Mouse (Mus musculus): ENCODE measurements around the gene Cmtm5.
A peak's percentile ranks its signal among the peaks of the same experiment; 100 is the strongest.
"Not testable (repeated sequence)": the region's sequence is repeated elsewhere in the genome, so short reads cannot be mapped to it uniquely, and the experiment has no call there.

Cmtm5 gene

GRCm38 (mm10) chr14:54960769-54961168 lies 24.7 kb downstream of the Cmtm5 start:
- Histone ChIP-seq H3K4me3 (replicated peaks; ENCODE audit: low read length) (no peak overlapping the region), H3K9me3 (ENCODE audit: low read length) (no peaks in the 10 kb centered on the region), H3K36me3 (ENCODE audit: insufficient read depth, low read length) (no peaks in the 10 kb centered on the region), H3K27me3 (ENCODE audit: insufficient read depth, low read length) (peaks cover 59% of the 10 kb centered on the region), H3K4me1 (replicated peaks; ENCODE audit: low read depth, low read length) (peaks cover 10% of the 10 kb centered on the region; the same call in 1 of the 2 replicates)
- TF ChIP-seq POU5F1 (IDR thresholded peaks at IDR 0.05; ENCODE audit: borderline replicate concordance, low read length) (no peak), NANOG (IDR thresholded peaks at IDR 0.05; ENCODE audit: borderline replicate concordance, low read length) (no peak), CTCF (conservative IDR thresholded peaks at IDR 0.05; ENCODE audit: low read length) (no peak)

GRCm38 (mm10) chr14:54961487-54961886 lies 25.4 kb downstream of the Cmtm5 start:
- Histone ChIP-seq H3K4me3 (replicated peaks; ENCODE audit: low read length) (no peak overlapping the region), H3K9me3 (ENCODE audit: low read length) (no peaks in the 10 kb centered on the region), H3K27me3 (ENCODE audit: insufficient read depth, low read length) (peaks cover 65% of the 10 kb centered on the region), H3K4me1 (replicated peaks; ENCODE audit: low read depth, low read length) (peaks cover 7% of the 10 kb centered on the region; the same call in 1 of the 2 replicates), H3K36me3 (ENCODE audit: insufficient read depth, low read length) (no peaks in the 10 kb centered on the region)
- no peak for TF ChIP-seq NANOG (IDR thresholded peaks at IDR 0.05; ENCODE audit: borderline replicate concordance, low read length)

DNA sequence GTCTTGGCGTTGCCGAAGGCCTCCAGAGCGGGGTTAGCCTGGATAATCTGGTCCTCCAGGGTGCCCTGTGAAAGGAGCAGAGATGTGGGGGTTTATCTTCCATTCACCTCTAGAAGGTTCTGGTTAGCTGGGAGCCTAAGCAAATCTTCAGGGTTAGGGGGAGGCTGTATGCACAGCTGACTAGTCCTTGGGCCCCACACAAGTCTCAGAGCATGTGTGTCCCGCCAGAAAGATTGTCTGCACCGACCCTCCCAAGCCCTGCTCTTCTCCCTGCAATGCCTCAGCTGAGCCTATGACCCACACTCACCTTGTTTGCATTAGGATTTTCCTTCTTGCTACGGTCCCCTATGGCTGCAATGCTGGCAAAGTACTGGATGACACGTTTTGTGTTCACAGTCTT lies 26.7 kb downstream of the Cmtm5 start:
- TF ChIP-seq CTCF (conservative IDR thresholded peaks at IDR 0.05; ENCODE audit: low read length) = no peak
- TF ChIP-seq POU5F1 (IDR thresholded peaks at IDR 0.05; ENCODE audit: borderline replicate concordance, low read length) = no peak
- TF ChIP-seq NANOG (IDR thresholded peaks at IDR 0.05; ENCODE audit: borderline replicate concordance, low read length) = no peak
- Histone ChIP-seq H3K36me3 (ENCODE audit: insufficient read depth, low read length) (no peaks in the 10 kb centered on the region), H3K4me1 (replicated peaks; ENCODE audit: low read depth, low read length) (peaks cover 6% of the 10 kb centered on the region; the same call in 1 of the 2 replicates), H3K9me3 (ENCODE audit: low read length) (no peaks in the 10 kb centered on the region), H3K4me3 (replicated peaks; ENCODE audit: low read length) (no peak overlapping the region), H3K27me3 (ENCODE audit: insufficient read depth, low read length) (peaks cover 73% of the 10 kb centered on the region)

- Histone ChIP-seq H3K36me3 (ENCODE audit: insufficient read depth, low read length) (no peaks in the 10 kb centered on the region), H3K27me3 (ENCODE audit: insufficient read depth, low read length) (peaks cover 74% of the 10 kb centered on the region), H3K4me1 (replicated peaks; ENCODE audit: low read depth, low read length) (peaks cover 6% of the 10 kb centered on the region; the same call in 1 of the 2 replicates), H3K4me3 (replicated peaks; ENCODE audit: low read length) (no peak overlapping the region), H3K9me3 (ENCODE audit: low read length) (no peaks in the 10 kb centered on the region)
- TF ChIP-seq CTCF (conservative IDR thresholded peaks at IDR 0.05; ENCODE audit: low read length) = no peak
Observed at GRCm38 (mm10) chr14:54963727-54964126, 27.7 kb downstream of the Cmtm5 start.

DNA sequence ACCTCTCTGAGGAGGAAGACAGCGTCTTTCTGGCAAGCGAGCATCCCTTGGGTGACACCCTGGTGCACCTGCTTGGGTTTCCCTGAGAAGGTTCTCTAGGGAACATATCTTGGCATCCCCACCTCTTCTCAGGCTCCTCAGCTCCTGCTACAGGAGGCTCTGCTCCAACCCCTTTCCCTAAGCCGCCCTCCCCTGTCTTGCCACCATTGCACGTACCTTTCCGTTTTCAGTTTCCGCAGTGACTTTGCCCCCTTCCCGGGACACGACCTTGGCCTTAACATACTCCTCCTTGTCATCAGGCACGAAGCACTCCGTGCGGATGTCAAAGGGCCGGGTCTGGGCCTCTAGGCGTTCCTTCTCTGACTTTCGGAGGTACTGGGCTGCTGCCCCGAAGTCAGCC lies 29.0 kb downstream of the Cmtm5 start:
- H3K9me3 ChIP-seq (ENCODE audit: low read length) = no peaks in the 10 kb centered on the region
- H3K4me3 ChIP-seq (replicated peaks; ENCODE audit: low read length) = no peak overlapping the region
- H3K4me1 ChIP-seq (replicated peaks; ENCODE audit: low read depth, low read length) = peaks cover 6% of the 10 kb centered on the region; the same call in 1 of the 2 replicates
- H3K36me3 ChIP-seq (ENCODE audit: insufficient read depth, low read length) = no peaks in the 10 kb centered on the region
- TF ChIP-seq CTCF (conservative IDR thresholded peaks at IDR 0.05; ENCODE audit: low read length) = no peak
- no peak for TF ChIP-seq NANOG (IDR thresholded peaks at IDR 0.05; ENCODE audit: borderline replicate concordance, low read length)
- TF ChIP-seq POU5F1 (IDR thresholded peaks at IDR 0.05; ENCODE audit: borderline replicate concordance, low read length) = no peak
- peaks cover 86% of the 10 kb centered on the region for H3K27me3 ChIP-seq (ENCODE audit: insufficient read depth, low read length)

- peaks cover 87% of the 10 kb centered on the region for H3K27me3 ChIP-seq (ENCODE audit: insufficient read depth, low read length)
- no peaks in the 10 kb centered on the region for H3K36me3 ChIP-seq (ENCODE audit: insufficient read depth, low read length)
- no peak for TF ChIP-seq NANOG (IDR thresholded peaks at IDR 0.05; ENCODE audit: borderline replicate concordance, low read length)
- no peak for TF ChIP-seq CTCF (conservative IDR thresholded peaks at IDR 0.05; ENCODE audit: low read length)
- TF ChIP-seq POU5F1 (IDR thresholded peaks at IDR 0.05; ENCODE audit: borderline replicate concordance, low read length) = no peak
- H3K4me3 ChIP-seq (replicated peaks; ENCODE audit: low read length) = no peak overlapping the region
- H3K9me3 ChIP-seq (ENCODE audit: low read length) = no peaks in the 10 kb centered on the region
- H3K4me1 ChIP-seq (replicated peaks; ENCODE audit: low read depth, low read length) = peaks cover 6% of the 10 kb centered on the region; the same call in 1 of the 2 replicates
Observed at GRCm38 (mm10) chr14:54965631-54966030, 29.6 kb downstream of the Cmtm5 start.

DNA sequence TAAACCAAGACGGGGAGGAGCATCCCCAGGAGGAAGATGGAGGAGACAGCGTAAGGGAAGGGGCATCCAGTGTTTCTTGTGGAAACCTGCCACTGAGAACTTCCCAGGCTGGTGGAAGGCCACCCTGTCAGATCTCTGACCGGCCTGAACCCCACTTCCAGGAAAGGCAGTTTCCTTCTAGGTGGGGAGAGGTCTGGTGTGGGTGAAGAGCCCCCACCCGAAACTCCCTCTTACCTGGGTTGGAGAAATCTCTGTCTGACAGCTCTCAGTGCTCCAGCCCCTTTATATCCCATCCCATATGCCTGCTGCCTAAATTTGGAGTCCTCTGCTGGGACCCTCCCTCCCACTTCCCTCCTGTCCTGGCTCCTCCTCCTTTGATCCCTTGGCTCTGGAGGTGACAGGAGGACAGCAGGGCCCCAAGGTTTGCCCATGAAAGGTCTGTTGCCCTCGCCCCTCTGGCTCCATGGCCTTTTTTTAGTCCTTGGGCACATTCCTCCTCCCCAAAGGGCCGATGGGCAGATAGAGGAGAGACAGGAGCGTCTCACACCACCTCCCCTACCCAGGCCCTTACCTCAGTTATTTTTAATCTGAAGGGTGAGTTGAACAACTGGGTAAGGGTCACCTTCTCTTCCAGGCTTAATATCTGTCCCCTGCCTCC lies 30.4 kb downstream of the Cmtm5 start, which contains the start of gene Myh6:
Gene Myh6 (minus strand): TSS at position 608 of the 658 bp plus-strand sequence.
- Histone ChIP-seq H3K4me3 (replicated peaks; ENCODE audit: low read length) (no peak within 1 kb of the TSS), H3K4me1 (replicated peaks; ENCODE audit: low read depth, low read length) (peaks cover 6% of the 10 kb centered on the region; the same call in 1 of the 2 replicates), H3K27me3 (ENCODE audit: insufficient read depth, low read length) (peaks cover 84% of the 10 kb centered on the region), H3K9me3 (ENCODE audit: low read length) (no peaks in the 10 kb centered on the region; the same call in 1 of the 2 replicates), H3K36me3 (ENCODE audit: insufficient read depth, low read length) (no peaks in the 10 kb centered on the region)
- no peak for TF ChIP-seq CTCF (conservative IDR thresholded peaks at IDR 0.05; ENCODE audit: low read length)
- TF ChIP-seq POU5F1 (IDR thresholded peaks at IDR 0.05; ENCODE audit: borderline replicate concordance, low read length) = no peak
- TF ChIP-seq NANOG (IDR thresholded peaks at IDR 0.05; ENCODE audit: borderline replicate concordance, low read length) = no peak

GRCm38 (mm10) chr14:54967874-54968273 lies 31.8 kb downstream of the Cmtm5 start:
- Histone ChIP-seq H3K27me3 (ENCODE audit: insufficient read depth, low read length) (peaks cover 87% of the 10 kb centered on the region), H3K4me3 (replicated peaks; ENCODE audit: low read length) (no peak overlapping the region), H3K4me1 (replicated peaks; ENCODE audit: low read depth, low read length) (peaks cover 8% of the 10 kb centered on the region; the same call in 1 of the 2 replicates), H3K9me3 (ENCODE audit: low read length) (no peaks in the 10 kb centered on the region; the same call in 1 of the 2 replicates), H3K36me3 (ENCODE audit: insufficient read depth, low read length) (no peaks in the 10 kb centered on the region)
- TF ChIP-seq POU5F1 (IDR thresholded peaks at IDR 0.05; ENCODE audit: borderline replicate concordance, low read length) = no peak
- TF ChIP-seq CTCF (conservative IDR thresholded peaks at IDR 0.05; ENCODE audit: low read length) = no peak
- no peak for TF ChIP-seq NANOG (IDR thresholded peaks at IDR 0.05; ENCODE audit: borderline replicate concordance, low read length)

DNA sequence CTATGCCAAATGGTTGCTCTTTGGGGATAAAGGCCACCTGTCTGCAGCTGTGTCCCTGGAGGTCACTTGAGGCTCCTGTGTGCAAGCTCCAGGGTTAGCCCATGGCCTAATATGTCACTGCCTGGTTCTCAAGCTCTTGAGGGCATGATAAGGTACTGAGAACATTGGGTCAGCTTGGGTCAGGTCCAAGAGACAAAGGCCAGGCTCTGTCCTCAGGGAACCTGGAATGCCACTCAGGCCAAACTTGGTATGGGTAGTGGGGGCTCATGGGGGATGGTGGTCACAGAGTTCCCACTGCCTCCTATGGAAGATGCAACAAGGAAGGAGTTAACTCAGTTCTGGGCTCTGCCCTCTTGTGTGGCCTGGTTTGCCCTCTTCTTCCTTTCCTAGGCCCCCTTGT lies 32.3 kb downstream of the Cmtm5 start:
- Histone ChIP-seq H3K27me3 (ENCODE audit: insufficient read depth, low read length) (peaks cover 90% of the 10 kb centered on the region), H3K9me3 (ENCODE audit: low read length) (no peaks in the 10 kb centered on the region; the same call in 1 of the 2 replicates), H3K4me3 (replicated peaks; ENCODE audit: low read length) (no peak overlapping the region), H3K36me3 (ENCODE audit: insufficient read depth, low read length) (no peaks in the 10 kb centered on the region), H3K4me1 (replicated peaks; ENCODE audit: low read depth, low read length) (peaks cover 11% of the 10 kb centered on the region; the same call in 1 of the 2 replicates)
- TF ChIP-seq CTCF (conservative IDR thresholded peaks at IDR 0.05; ENCODE audit: low read length) = no peak
- TF ChIP-seq NANOG (IDR thresholded peaks at IDR 0.05; ENCODE audit: borderline replicate concordance, low read length) = no peak
- no peak for TF ChIP-seq POU5F1 (IDR thresholded peaks at IDR 0.05; ENCODE audit: borderline replicate concordance, low read length)

GRCm38 (mm10) chr14:54972786-54973185 lies 36.7 kb downstream of the Cmtm5 start:
- not testable (repeated sequence) for H3K4me1 ChIP-seq (replicated peaks; ENCODE audit: low read depth, low read length); H3K36me3 ChIP-seq (ENCODE audit: insufficient read depth, low read length); H3K9me3 ChIP-seq (ENCODE audit: low read length)
- Histone ChIP-seq H3K4me3 (replicated peaks; ENCODE audit: low read length) (0 out of 2 replicates have a peak overlapping the region, but pooled peaks have one; percentile 20), H3K27me3 (ENCODE audit: insufficient read depth, low read length) (peaks cover 80% of the 10 kb centered on the region)
